Mouse (Mus musculus) G1E (cell line): ENCODE results near the gene Bbs5. TPM values are rescaled to one million over a fixed set of nuclear protein-coding genes. Genes with fewer than 3 reads are reported as not detected.

Experiments
- ATAC-seq: 2 replicates; pipeline ENCODE4 v1.8.0; 2016; ENCODE audit warnings: mild to moderate bottlenecking; ENCODE audit not compliant: insufficient number of reproducible peaks, poor library complexity, low FRiP score, severe bottlenecking; ENCODE audit errors: extremely low read depth
- DNase-seq: peaks from one replicate; pipeline ENCODE4 v3.0.0; 2012; ENCODE audit warnings: low spot score
- H3K27me3 ChIP-seq: 2 replicates; pipeline ENCODE4 v1.6.1; 2012; ENCODE audit warnings: mild to moderate bottlenecking, low read length, inconsistent platforms; ENCODE audit not compliant: insufficient read depth
- H3K36me3 ChIP-seq: replicated peaks from 2 replicates; pipeline ENCODE3; 2012; ENCODE audit warnings: mild to moderate bottlenecking, inconsistent platforms
- H3K4me1 ChIP-seq: 2 replicates; pipeline ENCODE4 v1.6.1; 2012; ENCODE audit warnings: low read depth, low read length, inconsistent platforms, mixed read lengths; ENCODE audit not compliant: insufficient read depth
- H3K4me3 ChIP-seq: 2 replicates; pipeline ENCODE4 v1.5.1; 2012; ENCODE audit warnings: low read depth, mild to moderate bottlenecking, inconsistent platforms, low read length, moderate library complexity, mixed read lengths
- H3K9me3 ChIP-seq: replicated peaks from 2 replicates; pipeline ENCODE4 v1.6.1; 2012; ENCODE audit warnings: inconsistent platforms
- CTCF ChIP-seq: IDR thresholded peaks from 2 replicates; pipeline ENCODE4 v1.5.1; 2012; ENCODE audit warnings: low read depth, low read length, inconsistent platforms, mixed read lengths
- GATA1 ChIP-seq: IDR thresholded peaks from 2 replicates; pipeline ENCODE4 v1.6.1; 2012; ENCODE audit warnings: borderline replicate concordance, low read length, inconsistent platforms, mixed read lengths
- GATA2 ChIP-seq: IDR thresholded peaks from 2 replicates; pipeline ENCODE4 v1.6.1; 2012; ENCODE audit warnings: low read depth, low read length, inconsistent platforms, borderline replicate concordance
- POLR2AphosphoS5 ChIP-seq: IDR thresholded peaks from 2 replicates; pipeline ENCODE4 v1.6.1; 2012; ENCODE audit warnings: low read depth, low read length, inconsistent platforms; ENCODE audit not compliant: insufficient replicate concordance
- TAL1 ChIP-seq: conservative IDR thresholded peaks from 2 replicates; pipeline ENCODE4 v1.6.1; 2012; ENCODE audit warnings: low read depth, low read length, inconsistent platforms, mixed read lengths
- polyA plus RNA-seq: library from polyadenylated mRNA; stranded (reverse); fragments of >175 nt; gene quantifications from 2 replicates; pipeline ENCODE4 v1.2.3, GENCODE M21; 2012
- total RNA-seq, 2 experiments: library from RNA; stranded (forward) in 1 of 2; stranded (reverse) in 1 of 2; fragments of 200-1000 nt in 1 of 2; fragments of >200 nt in 1 of 2; fragmentation: Nextera tagmentation in 1 of 2; gene quantifications; 2 replicates each; pipeline ENCODE4 v1.2.3; 2014 to 2017

Bbs5 gene
- total and polyA plus RNA-seq, 3 experiments = 0.09 to 1.1 TPM; not detected in 1

- DNase-seq (no peak), ATAC-seq (no peak)
- peaks cover 4% of the 10 kb centered on the region for H3K27me3 ChIP-seq
These were observed 37.5 kb downstream of the Bbs5 start for GRCm38 (mm10) chr2:69684488-69684887.

DNA sequence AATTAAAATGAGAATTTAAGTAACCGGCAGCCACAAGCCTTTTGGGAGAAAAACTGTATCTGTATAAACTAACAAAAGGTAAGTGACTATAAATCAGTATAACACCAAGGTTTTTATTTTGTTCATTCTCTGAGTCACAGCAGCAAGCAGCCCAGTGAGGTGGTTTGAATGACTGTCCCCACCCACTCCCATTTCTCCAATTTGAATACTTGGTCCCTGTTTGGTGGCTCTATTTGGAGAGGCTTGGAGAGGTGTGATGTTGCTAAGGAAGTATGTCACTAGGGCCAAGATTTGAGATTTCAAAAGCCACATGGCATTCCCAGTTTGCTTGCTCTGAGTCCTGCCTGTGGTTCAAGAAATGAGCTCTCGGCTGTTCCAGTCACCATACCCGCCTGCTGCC lies 43.2 kb downstream of the Bbs5 start:
- H3K4me1 ChIP-seq = no peaks in the 10 kb centered on the region
- no peak overlapping the region for H3K4me3 ChIP-seq
- H3K9me3 ChIP-seq = peaks cover 4% of the 10 kb centered on the region
- ATAC-seq = no peak
- no peaks in the 10 kb centered on the region for H3K27me3 ChIP-seq
- TF ChIP-seq GATA1 = no peak
- TF ChIP-seq GATA2 = no peak
- no peak for TF ChIP-seq POLR2AphosphoS5
- TF ChIP-seq CTCF = no peak
- TF ChIP-seq TAL1 = no peak
- no peak for DNase-seq
- H3K36me3 ChIP-seq = peaks cover 71% of the 10 kb centered on the region

More at GRCm38 (mm10) chr2:69684488-69684887, 37.5 kb downstream of the Bbs5 start:
- Histone ChIP-seq H3K9me3 (peaks cover 13% of the 10 kb centered on the region), H3K4me1 (no peaks in the 10 kb centered on the region), H3K36me3 (peaks cover 23% of the 10 kb centered on the region), H3K4me3 (no peak overlapping the region)
- no peak for TF ChIP-seq GATA2
- TF ChIP-seq CTCF = no peak

DNA sequence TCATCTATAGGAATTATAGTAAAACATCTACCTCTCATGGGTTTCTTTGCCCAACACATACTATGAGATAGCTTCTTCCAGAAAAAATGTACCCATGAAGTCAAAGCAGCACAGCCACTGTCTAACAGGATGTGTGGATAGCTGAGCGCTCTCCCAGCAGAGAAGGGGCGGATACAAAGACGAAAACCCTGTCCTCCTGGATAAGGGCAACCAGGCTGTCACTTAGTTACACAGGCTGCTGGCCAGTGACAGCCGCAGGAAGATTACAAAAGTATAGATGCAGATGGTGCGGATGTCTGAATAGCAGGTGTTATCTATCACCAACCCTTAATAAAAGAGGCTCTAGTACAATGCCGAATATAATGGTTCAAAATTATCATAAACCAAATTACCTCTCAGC lies 43.9 kb downstream of the Bbs5 start:
- no peaks in the 10 kb centered on the region for H3K4me1 ChIP-seq
- H3K36me3 ChIP-seq = peaks cover 71% of the 10 kb centered on the region
- no peaks in the 10 kb centered on the region for H3K9me3 ChIP-seq
- TF ChIP-seq GATA1 (no peak), TAL1 (no peak), GATA2 (no peak), POLR2AphosphoS5 (no peak), CTCF (no peak)
- H3K27me3 ChIP-seq = no peaks in the 10 kb centered on the region
- no peak for ATAC-seq
- no peak overlapping the region for H3K4me3 ChIP-seq
- DNase-seq = no peak

GRCm38 (mm10) chr2:69693501-69693900 lies 46.5 kb downstream of the Bbs5 start:
- TF ChIP-seq TAL1 = no peak
- no peak for TF ChIP-seq POLR2AphosphoS5
- TF ChIP-seq GATA1 = no peak
- no peak for TF ChIP-seq CTCF
- no peak for TF ChIP-seq GATA2
- DNase-seq (no peak), ATAC-seq (no peak)
- no peaks in the 10 kb centered on the region for H3K4me1 ChIP-seq
- H3K9me3 ChIP-seq = no peaks in the 10 kb centered on the region
- no peak overlapping the region for H3K4me3 ChIP-seq
- H3K36me3 ChIP-seq = peaks cover 74% of the 10 kb centered on the region
- no peaks in the 10 kb centered on the region for H3K27me3 ChIP-seq

DNA sequence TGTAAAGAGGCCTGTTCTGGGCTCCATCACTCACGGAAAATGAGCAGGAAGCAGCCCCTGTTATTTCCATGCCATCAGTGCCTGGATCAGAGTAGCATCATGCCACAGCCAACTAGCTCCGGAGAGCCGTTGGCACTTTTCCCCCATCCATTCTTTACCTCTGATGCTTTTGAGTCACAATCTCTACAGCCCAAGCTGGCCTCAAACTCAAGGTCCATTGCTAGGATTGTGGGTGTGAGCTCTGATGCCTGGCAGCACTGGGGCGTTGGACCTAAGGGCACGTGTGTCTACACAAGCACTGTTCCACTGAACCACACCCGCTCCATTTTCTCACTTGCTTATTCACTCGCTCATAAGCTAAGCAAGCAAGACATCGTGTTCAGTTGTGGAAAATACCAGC lies 53.5 kb downstream of the Bbs5 start:
- Histone ChIP-seq H3K27me3 (no peaks in the 10 kb centered on the region), H3K9me3 (no peaks in the 10 kb centered on the region), H3K4me1 (no peaks in the 10 kb centered on the region), H3K4me3 (no peak overlapping the region), H3K36me3 (peaks cover 75% of the 10 kb centered on the region)
- no peak for DNase-seq
- no peak for ATAC-seq
- TF ChIP-seq TAL1 (no peak), CTCF (no peak), POLR2AphosphoS5 (no peak), GATA1 (no peak), GATA2 (no peak)

GRCm38 (mm10) chr2:69712171-69712570 lies 65.2 kb downstream of the Bbs5 start:
- H3K4me3 ChIP-seq = no peak overlapping the region
- DNase-seq = no peak
- peaks cover 22% of the 10 kb centered on the region for H3K4me1 ChIP-seq
- no peaks in the 10 kb centered on the region for H3K9me3 ChIP-seq
- no peak for ATAC-seq
- no peak for TF ChIP-seq GATA2
- no peak for TF ChIP-seq TAL1
- no peak for TF ChIP-seq CTCF
- TF ChIP-seq POLR2AphosphoS5 = no peak
- TF ChIP-seq GATA1 = no peak
- H3K27me3 ChIP-seq = no peaks in the 10 kb centered on the region
- H3K36me3 ChIP-seq = peaks cover 31% of the 10 kb centered on the region
